Mouse (Mus musculus): ENCODE measurements around the gene Iqck. TPM values are rescaled to one million over a fixed set of nuclear protein-coding genes. Genes with fewer than 3 reads are reported as not detected.

Gene Iqck
- total and polyA plus RNA-seq, 2 experiments from 2014 or later: 3.5 to 5.9 TPM

DNA sequence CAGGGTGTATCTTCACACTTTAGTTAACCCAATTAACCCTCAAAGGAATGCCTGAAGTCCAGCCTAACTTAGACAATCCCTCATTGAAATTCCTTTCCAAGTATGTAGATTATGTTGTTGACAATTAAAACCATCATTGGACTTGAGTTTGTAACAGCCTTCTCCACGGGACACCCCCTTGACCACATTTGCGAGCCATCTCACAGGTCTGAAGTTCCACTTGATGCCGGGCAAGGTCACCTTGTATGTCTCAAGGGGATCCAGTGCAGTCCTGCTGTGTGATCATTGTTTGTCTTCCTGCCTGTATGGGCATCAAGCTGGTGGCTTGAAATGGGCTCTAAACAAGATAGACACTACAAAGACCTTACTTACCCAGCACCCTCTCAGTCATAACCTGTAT is 113.3 kb downstream of the Iqck start:
- 67% methylated on average over 3 of the region's 3 CpGs for WGBS
- no peak overlapping the region for H3K4me3 ChIP-seq (ENCODE audit: low read depth, low read length)
- no peaks in the 10 kb centered on the region for H3K27me3 ChIP-seq (ENCODE audit: insufficient read depth, low read length)
- H3K36me3 ChIP-seq (ENCODE audit: insufficient read depth, low read length): no peaks in the 10 kb centered on the region
- no peaks in the 10 kb centered on the region for H3K9me3 ChIP-seq (ENCODE audit: low read length)
- DNase-seq (ENCODE audit: low spot score) (no peak), ATAC-seq (ENCODE audit: low FRiP score) (no peak)
- no peak overlapping the region for H3K9ac ChIP-seq (replicated peaks; ENCODE audit: low read length, poor library complexity, severe bottlenecking)
- no peak overlapping the region for H3K4me2 ChIP-seq (ENCODE audit: low read depth, low read length, poor library complexity, severe bottlenecking)
- TF ChIP-seq CTCF (IDR thresholded peaks at IDR 0.05): no peak
- no peak overlapping the region for H3K27ac ChIP-seq (ENCODE audit: low read depth, low read length)
- H3K4me1 ChIP-seq (ENCODE audit: insufficient read depth, low read length): no peaks in the 10 kb centered on the region

DNA sequence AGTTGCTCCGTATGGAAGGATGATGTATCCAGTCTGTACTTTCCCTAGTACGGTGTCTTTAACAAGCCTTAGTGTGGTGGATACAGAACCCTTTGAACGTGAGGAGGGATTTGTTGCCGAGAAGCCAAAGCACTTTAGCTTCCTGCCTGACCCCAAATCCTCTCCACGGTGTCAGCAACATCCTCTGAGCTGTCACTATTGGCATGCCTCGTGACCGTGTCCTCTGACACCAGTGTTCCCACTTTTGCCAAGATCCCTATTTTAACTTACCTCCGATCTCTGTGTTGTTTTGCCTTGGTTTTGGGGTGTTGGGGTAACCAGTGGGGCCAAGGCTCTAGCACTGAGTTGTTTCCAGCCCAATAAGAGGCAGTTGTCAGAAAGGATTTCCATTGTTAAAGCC is 115.9 kb downstream of the Iqck start:
- Histone ChIP-seq H3K27ac (ENCODE audit: low read depth, low read length) (no peak overlapping the region), H3K4me1 (ENCODE audit: insufficient read depth, low read length) (no peaks in the 10 kb centered on the region), H3K36me3 (ENCODE audit: insufficient read depth, low read length) (no peaks in the 10 kb centered on the region), H3K4me2 (ENCODE audit: low read depth, low read length, poor library complexity, severe bottlenecking) (no peak overlapping the region), H3K9ac (replicated peaks; ENCODE audit: low read length, poor library complexity, severe bottlenecking) (no peak overlapping the region), H3K27me3 (ENCODE audit: insufficient read depth, low read length) (no peaks in the 10 kb centered on the region), H3K9me3 (ENCODE audit: low read length) (no peaks in the 10 kb centered on the region), H3K4me3 (ENCODE audit: low read depth, low read length) (no peak overlapping the region)
- WGBS: 69% methylated on average over 8 of the region's 8 CpGs
- TF ChIP-seq CTCF (IDR thresholded peaks at IDR 0.05): no peak
- ATAC-seq (ENCODE audit: low FRiP score) (no peak), DNase-seq (ENCODE audit: low spot score) (no peak)

DNA sequence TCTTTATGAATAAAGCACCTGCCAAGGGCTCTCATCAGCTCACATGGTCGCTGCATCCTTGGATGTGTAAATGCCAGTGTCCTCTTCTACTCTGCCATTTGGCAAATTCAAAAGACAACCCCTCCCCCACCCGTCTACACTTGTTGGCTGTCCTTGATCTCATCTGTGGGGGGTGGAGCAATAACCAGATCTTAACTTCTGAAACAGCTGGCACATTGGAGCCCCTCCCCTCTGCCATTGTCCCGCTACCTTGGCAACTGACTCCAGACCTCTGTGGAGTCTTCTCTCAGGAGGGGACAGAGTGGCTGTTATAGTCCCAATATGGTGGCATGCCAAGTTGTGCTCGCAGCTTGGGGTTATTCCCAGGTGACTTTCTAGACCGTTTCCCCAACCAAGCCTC is 116.8 kb downstream of the Iqck start:
- DNase-seq (ENCODE audit: low spot score): peak; percentile 71
- H3K9ac ChIP-seq (replicated peaks; ENCODE audit: low read length, poor library complexity, severe bottlenecking): no peak overlapping the region

DNA sequence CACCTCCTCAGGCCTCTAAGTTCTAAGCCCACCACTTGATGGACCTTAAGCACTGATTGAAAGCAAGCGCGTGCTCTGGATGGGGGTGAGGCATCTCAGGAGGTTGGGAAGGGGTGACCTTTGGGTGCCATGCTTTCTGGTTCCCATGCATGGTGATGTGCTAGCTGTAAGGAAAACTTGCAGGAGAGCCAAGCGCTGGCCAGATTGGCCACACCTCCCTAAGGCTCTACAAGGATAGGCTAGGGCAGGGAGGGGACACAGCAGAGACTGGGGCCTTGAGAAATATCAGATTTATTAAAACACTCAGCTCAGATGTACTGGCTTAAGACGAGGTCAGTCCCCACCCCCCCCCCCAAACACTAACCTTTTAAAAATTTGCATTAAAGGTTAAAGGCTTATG is 117.8 kb downstream of the Iqck start:
- no peak overlapping the region for H3K27ac ChIP-seq (ENCODE audit: low read depth, low read length)
- no peaks in the 10 kb centered on the region for H3K4me1 ChIP-seq (ENCODE audit: insufficient read depth, low read length)
- H3K4me2 ChIP-seq (ENCODE audit: low read depth, low read length, poor library complexity, severe bottlenecking): no peak overlapping the region
- no peak for ATAC-seq (ENCODE audit: low FRiP score)
- H3K27me3 ChIP-seq (ENCODE audit: insufficient read depth, low read length): no peaks in the 10 kb centered on the region
- no peak overlapping the region for H3K4me3 ChIP-seq (ENCODE audit: low read depth, low read length)
- TF ChIP-seq CTCF (IDR thresholded peaks at IDR 0.05): no peak
- no peaks in the 10 kb centered on the region for H3K36me3 ChIP-seq (ENCODE audit: insufficient read depth, low read length)
- WGBS: 89% methylated on average over 4 of the region's 4 CpGs
- no peak for DNase-seq (ENCODE audit: low spot score)
- no peaks in the 10 kb centered on the region for H3K9me3 ChIP-seq (ENCODE audit: low read length)
- no peak overlapping the region for H3K9ac ChIP-seq (replicated peaks; ENCODE audit: low read length, poor library complexity, severe bottlenecking)

More for the DNA sequence above, 116.8 kb downstream of the Iqck start:
- H3K4me2 ChIP-seq (ENCODE audit: low read depth, low read length, poor library complexity, severe bottlenecking): no peak overlapping the region
- no peak overlapping the region for H3K27ac ChIP-seq (ENCODE audit: low read depth, low read length)
- no peaks in the 10 kb centered on the region for H3K9me3 ChIP-seq (ENCODE audit: low read length)
- WGBS: 42% methylated on average over 5 of the region's 5 CpGs
- 0 out of 2 replicates have a peak, but pooled peaks have one; percentile 17 for ATAC-seq (ENCODE audit: low FRiP score)
- no peak for TF ChIP-seq CTCF (IDR thresholded peaks at IDR 0.05)
- no peaks in the 10 kb centered on the region for H3K36me3 ChIP-seq (ENCODE audit: insufficient read depth, low read length)
- no peaks in the 10 kb centered on the region for H3K27me3 ChIP-seq (ENCODE audit: insufficient read depth, low read length)
- H3K4me3 ChIP-seq (ENCODE audit: low read depth, low read length): no peak overlapping the region
- H3K4me1 ChIP-seq (ENCODE audit: insufficient read depth, low read length): no peaks in the 10 kb centered on the region

DNA sequence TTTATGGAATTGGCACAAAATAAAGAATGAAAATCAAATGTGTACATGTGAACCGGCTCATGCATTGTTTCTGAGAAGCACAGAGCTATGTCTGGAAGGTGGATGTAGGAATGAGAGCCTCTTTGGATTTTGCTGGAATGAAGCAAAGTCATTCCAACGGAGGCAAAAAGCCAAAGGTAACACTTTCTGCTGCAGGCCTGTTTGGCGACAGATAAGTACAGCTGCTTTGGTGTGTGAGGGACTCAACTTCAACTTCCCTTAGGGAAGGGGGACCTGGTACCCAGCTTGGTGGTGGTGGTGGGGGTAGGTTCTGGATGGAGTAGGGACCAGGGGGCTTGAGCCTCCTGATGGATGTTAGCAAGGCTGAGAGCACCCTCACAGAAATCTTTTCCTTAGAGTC is 120.3 kb downstream of the Iqck start:
- DNase-seq (ENCODE audit: low spot score): no peak
- ATAC-seq (ENCODE audit: low FRiP score): no peak
- Histone ChIP-seq H3K9me3 (ENCODE audit: low read length) (no peaks in the 10 kb centered on the region), H3K27me3 (ENCODE audit: insufficient read depth, low read length) (no peaks in the 10 kb centered on the region), H3K36me3 (ENCODE audit: insufficient read depth, low read length) (no peaks in the 10 kb centered on the region), H3K27ac (ENCODE audit: low read depth, low read length) (no peak overlapping the region), H3K4me2 (ENCODE audit: low read depth, low read length, poor library complexity, severe bottlenecking) (0 out of 2 replicates have a peak overlapping the region, but pooled peaks have one; percentile 0), H3K4me1 (ENCODE audit: insufficient read depth, low read length) (no peaks in the 10 kb centered on the region), H3K9ac (replicated peaks; ENCODE audit: low read length, poor library complexity, severe bottlenecking) (no peak overlapping the region), H3K4me3 (ENCODE audit: low read depth, low read length) (no peak overlapping the region)
- WGBS: 79% methylated on average over 3 of the region's 3 CpGs
- TF ChIP-seq CTCF (IDR thresholded peaks at IDR 0.05): no peak

DNA sequence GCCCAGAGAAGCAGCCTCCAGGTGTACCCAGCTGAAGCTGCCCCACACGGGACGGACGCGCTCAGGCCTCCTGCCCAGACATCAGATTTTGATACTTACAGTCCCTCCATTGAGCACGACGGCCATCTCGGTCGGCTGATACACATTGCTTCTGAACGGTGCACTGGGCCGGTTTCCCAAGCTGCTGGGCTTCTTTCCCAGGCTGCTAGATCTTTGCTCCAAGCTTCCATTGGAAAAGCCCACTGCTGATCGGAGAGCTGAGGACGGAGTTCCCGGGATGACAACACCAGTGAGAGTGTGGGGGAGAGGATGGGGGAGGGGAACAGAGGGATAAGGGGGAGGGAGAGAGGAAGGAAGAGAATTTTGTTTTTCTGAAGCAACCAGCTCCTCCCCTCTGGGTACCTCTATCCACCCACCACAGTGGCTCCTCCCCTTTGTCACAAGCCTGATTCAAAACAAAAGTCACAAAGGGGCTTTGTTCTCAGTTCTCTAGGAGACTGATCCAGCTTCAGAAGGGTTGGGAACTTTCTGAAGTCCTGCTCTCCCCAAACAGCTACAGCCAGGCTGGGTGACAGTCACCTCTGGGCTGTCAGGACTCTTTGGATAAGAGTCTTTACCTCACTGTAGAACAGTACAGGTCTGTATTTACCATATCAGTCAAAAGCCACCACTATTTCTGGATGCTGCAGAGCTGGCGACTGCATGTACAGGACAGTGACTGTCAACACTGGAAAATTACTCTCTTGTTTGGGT is 121.0 kb downstream of the Iqck start:
- H3K4me1 ChIP-seq (ENCODE audit: insufficient read depth, low read length): no peaks in the 10 kb centered on the region
- peak overlapping the region; percentile 49; the same call in 1 of the 2 replicates for H3K27ac ChIP-seq (ENCODE audit: low read depth, low read length)
- no peaks in the 10 kb centered on the region for H3K9me3 ChIP-seq (ENCODE audit: low read length)
- 0 out of 2 replicates have a peak overlapping the region, but pooled peaks have one; percentile 0 for H3K4me2 ChIP-seq (ENCODE audit: low read depth, low read length, poor library complexity, severe bottlenecking)
- no peaks in the 10 kb centered on the region for H3K36me3 ChIP-seq (ENCODE audit: insufficient read depth, low read length)
- no peak overlapping the region for H3K4me3 ChIP-seq (ENCODE audit: low read depth, low read length)
- ATAC-seq (ENCODE audit: low FRiP score) (peak; percentile 39), DNase-seq (ENCODE audit: low spot score) (peak; percentile 74)
- no peak for TF ChIP-seq CTCF (IDR thresholded peaks at IDR 0.05)
- no peaks in the 10 kb centered on the region for H3K27me3 ChIP-seq (ENCODE audit: insufficient read depth, low read length)
- no peak overlapping the region for H3K9ac ChIP-seq (replicated peaks; ENCODE audit: low read length, poor library complexity, severe bottlenecking)
- 26% methylated on average over 14 of the region's 14 CpGs for WGBS
